Mouse (Mus musculus) thymus, adult 2 months (tissue): ENCODE data around the gene Bcas3. TPM values are rescaled to one million over a fixed set of nuclear protein-coding genes. Genes with fewer than 3 reads are reported as not detected.

ENCODE experiments used
- DNase-seq: peaks from one replicate; pipeline ENCODE4 v3.0.0; 2021
- H3K27ac ChIP-seq: fragments of 200-500 bp; 2 replicates; pipeline ENCODE4 v1.5.1; 2012; ENCODE audit warnings: low read length, control low read depth; ENCODE audit not compliant: control insufficient read depth, insufficient read depth
- H3K27me3 ChIP-seq: fragments of 200-500 bp; 2 replicates; pipeline ENCODE4 v1.6.1; 2012; ENCODE audit warnings: mild to moderate bottlenecking, low read length, moderate library complexity, mixed read lengths; ENCODE audit not compliant: control insufficient read depth, insufficient read depth
- H3K36me3 ChIP-seq: fragments of 200-500 bp; 2 replicates; pipeline ENCODE4 v1.6.1; 2012; ENCODE audit warnings: mild to moderate bottlenecking, low read length, moderate library complexity; ENCODE audit not compliant: control insufficient read depth, insufficient read depth
- H3K4me1 ChIP-seq: fragments of 200-500 bp; replicated peaks from 2 replicates; pipeline ENCODE4 v1.6.1; 2012; ENCODE audit warnings: low read length; ENCODE audit not compliant: control insufficient read depth, insufficient read depth
- H3K4me3 ChIP-seq: fragments of 200-500 bp; 2 replicates; pipeline ENCODE4 v1.5.1; 2012; ENCODE audit warnings: mild to moderate bottlenecking, low read length, control low read depth, moderate library complexity; ENCODE audit not compliant: control insufficient read depth, insufficient read depth
- CTCF ChIP-seq: fragments of 200-500 bp; IDR thresholded peaks from 2 replicates; pipeline ENCODE4 v1.5.1; 2012; ENCODE audit warnings: mild to moderate bottlenecking, control low read depth, low read length, moderate library complexity, borderline replicate concordance; ENCODE audit not compliant: control insufficient read depth, poor library complexity, insufficient read depth; ENCODE audit errors: extremely low read depth
- POLR2A ChIP-seq: fragments of 200-500 bp; IDR thresholded peaks from 2 replicates; pipeline ENCODE4 v1.6.1; 2012; ENCODE audit warnings: mild to moderate bottlenecking, low read length, control low read depth, moderate library complexity; ENCODE audit not compliant: control insufficient read depth, poor library complexity, insufficient read depth; ENCODE audit errors: extremely low read depth
- WGBS: fragments of 180-500 bp; shearing (Covaris S2); methylation state at CpG from one replicate; pipeline ENCODE4 v1.1.7; 2018; 5-methylcytosine and 5-hydroxymethylcytosine counted together
- polyA plus RNA-seq: library from polyadenylated mRNA; depleted of rRNA; stranded (reverse); fragments of >200 nt; gene quantifications from 2 replicates; pipeline ENCODE4 v1.2.3, GENCODE M21; 2012

Bcas3 gene
- polyA plus RNA-seq, 1 experiment: 42.5 TPM

DNA sequence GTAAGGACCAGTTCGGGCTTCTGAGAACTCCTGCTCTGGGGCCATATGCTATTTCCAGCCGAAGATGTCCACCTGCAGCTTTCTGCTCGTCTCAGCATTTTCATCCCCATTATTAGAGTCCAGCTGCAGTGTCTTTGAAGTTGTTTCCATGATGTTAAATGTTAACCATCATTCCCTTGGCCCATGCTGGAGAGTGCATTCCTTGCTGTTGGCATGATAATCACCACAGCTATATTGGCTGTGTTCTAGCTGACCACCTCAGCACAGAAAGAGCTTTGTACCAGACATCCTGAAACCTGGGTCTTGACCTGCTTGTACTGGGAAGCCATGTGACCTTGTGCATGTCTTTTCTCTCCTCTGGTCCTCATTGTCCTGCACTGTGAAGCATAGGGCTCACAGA, 410.7 kb downstream of the Bcas3 start:
- H3K36me3 ChIP-seq: no peaks in the 10 kb centered on the region
- H3K4me1 ChIP-seq: peaks cover 7% of the 10 kb centered on the region
- DNase-seq: no peak
- no peaks in the 10 kb centered on the region for H3K27me3 ChIP-seq
- H3K27ac ChIP-seq: no peak overlapping the region
- 97% methylated on average over 3 of the region's 3 CpGs for WGBS
- no peak for TF ChIP-seq CTCF
- TF ChIP-seq POLR2A: no peak
- no peak overlapping the region for H3K4me3 ChIP-seq

DNA sequence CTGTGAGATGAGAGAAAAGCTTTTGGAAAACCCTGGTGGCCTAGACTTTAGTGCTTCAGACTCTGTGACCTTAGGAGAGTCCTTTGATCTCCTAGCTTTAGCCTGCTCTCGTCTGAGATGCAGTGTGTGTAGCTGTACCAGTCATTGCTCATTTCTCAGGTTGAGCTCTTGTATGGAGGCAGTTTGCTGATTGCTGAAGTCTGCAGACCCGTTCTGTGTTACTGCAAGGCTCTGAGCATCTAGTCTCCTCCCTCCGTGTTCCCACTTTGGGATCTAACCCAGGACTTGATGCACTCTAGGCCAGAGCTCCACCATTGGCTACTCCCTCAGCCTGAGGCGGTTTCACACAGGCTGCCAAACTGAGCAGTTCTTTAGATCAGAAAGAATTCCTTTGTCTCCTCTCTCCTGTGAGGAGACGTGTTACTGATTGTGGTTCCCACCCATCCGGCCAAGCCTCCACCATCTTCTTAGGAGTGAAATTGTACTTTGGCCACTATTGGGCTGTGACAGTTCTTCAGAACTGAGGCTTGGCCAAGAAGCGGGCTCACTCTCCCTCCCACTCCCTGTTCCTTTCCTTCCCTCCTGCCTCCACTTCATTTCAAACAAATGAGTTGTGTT, 413.2 kb downstream of the Bcas3 start:
- TF ChIP-seq POLR2A (no peak), CTCF (no peak)
- DNase-seq: no peak
- Histone ChIP-seq H3K27ac (no peak overlapping the region), H3K27me3 (no peaks in the 10 kb centered on the region), H3K4me3 (no peak overlapping the region), H3K4me1 (no peaks in the 10 kb centered on the region), H3K36me3 (no peaks in the 10 kb centered on the region)
- 82% methylated on average over 7 of the region's 7 CpGs for WGBS

DNA sequence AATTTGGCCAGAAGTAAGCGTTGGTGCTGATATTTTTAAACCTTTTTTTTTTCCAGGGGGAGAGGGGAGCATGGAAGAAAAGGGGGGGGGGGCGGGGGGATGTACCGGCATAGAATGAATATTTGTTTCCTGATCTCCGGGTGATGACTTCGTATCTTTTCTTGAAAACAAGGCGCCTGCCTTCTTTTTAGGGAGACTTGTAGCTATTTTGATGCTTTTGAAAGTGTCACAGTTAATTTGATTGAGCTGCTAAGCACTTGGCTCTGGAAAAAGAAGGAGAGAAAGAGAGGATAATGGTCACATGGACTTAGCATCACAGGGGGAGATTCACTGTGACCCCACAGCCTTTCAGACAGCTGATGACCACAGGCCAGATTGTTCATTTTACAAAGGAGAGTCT, 413.8 kb downstream of the Bcas3 start:
- Histone ChIP-seq H3K27me3 (no peaks in the 10 kb centered on the region), H3K27ac (no peak overlapping the region), H3K4me1 (no peaks in the 10 kb centered on the region), H3K36me3 (no peaks in the 10 kb centered on the region), H3K4me3 (no peak overlapping the region)
- 85% methylated on average over 6 of the region's 6 CpGs for WGBS
- TF ChIP-seq CTCF: no peak
- no peak for TF ChIP-seq POLR2A
- DNase-seq: no peak

DNA sequence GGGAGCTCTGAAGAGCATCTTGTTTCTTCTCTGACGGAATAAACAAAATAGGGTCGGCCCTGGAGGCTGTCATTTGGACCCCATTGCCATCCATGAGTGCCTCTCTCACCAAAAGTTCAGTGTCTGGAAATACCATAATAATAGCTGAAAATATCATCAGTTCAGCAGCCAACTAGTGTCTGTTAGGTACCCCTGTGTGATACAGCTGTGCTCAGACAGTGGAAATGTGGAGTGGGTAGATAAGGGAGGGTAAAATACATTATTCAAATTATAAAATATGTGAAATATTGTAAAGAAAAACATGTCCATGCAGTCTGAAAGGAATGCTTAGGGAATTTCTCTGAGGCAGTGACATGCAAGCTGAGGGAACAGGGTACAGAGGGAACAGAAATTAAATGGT, 416.8 kb downstream of the Bcas3 start:
- no peaks in the 10 kb centered on the region for H3K27me3 ChIP-seq
- no peaks in the 10 kb centered on the region for H3K4me1 ChIP-seq
- WGBS: 93% methylated on average over 2 of the region's 2 CpGs
- H3K27ac ChIP-seq: no peak overlapping the region
- H3K4me3 ChIP-seq: no peak overlapping the region
- TF ChIP-seq POLR2A: no peak
- no peaks in the 10 kb centered on the region for H3K36me3 ChIP-seq
- DNase-seq: no peak

DNA sequence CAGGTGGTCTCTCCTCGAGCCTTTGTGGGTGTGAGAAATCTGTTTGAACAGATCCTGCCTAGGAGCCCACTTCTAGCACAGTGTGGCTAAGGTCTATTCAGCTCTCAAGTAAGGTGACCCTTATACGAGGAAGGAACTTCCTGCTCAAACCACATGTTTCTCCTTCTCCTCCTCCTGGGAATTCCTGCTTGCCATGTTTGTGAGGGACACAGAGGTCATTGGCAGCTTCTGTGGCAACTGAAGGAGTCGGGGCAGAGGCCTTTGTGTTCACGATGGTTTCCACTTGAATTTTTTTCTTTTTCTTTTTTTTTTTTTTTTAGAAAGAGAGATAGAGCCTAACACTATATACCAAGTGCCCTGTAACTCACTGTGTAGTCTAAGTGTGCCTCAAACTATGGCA, 420.4 kb downstream of the Bcas3 start:
- H3K36me3 ChIP-seq: no peaks in the 10 kb centered on the region
- H3K27me3 ChIP-seq: no peaks in the 10 kb centered on the region
- no peak for DNase-seq
- TF ChIP-seq CTCF: no peak
- no peak for TF ChIP-seq POLR2A
- H3K27ac ChIP-seq: no peak overlapping the region
- WGBS: 65% methylated on average over 4 of the region's 4 CpGs
- H3K4me1 ChIP-seq: no peaks in the 10 kb centered on the region
- no peak overlapping the region for H3K4me3 ChIP-seq

DNA sequence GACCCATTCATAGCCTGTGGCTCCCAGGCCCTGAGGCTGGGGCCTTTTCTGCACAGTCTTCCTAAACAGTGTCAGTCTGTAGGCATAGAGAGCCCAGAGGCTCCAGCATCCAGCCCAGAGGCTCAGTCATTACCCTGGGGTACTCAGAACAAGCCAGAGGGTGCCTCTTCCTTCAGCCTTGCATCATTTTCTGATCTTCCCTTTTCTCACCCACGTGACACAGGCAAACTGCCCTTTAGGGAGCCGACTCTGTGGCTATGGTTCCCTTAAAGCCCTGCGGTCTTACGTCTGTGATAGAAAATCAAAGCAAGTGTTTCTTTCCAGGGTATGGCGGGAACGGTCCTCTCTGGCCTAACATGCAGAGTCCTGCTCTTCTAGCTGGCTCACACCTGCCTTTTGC, 421.7 kb downstream of the Bcas3 start:
- WGBS: 67% methylated on average over 6 of the region's 6 CpGs
- no peak overlapping the region for H3K27ac ChIP-seq
- TF ChIP-seq CTCF (no peak), POLR2A (no peak)
- no peak overlapping the region for H3K4me3 ChIP-seq
- H3K4me1 ChIP-seq: no peaks in the 10 kb centered on the region
- DNase-seq: no peak
- H3K27me3 ChIP-seq: no peaks in the 10 kb centered on the region
- H3K36me3 ChIP-seq: no peaks in the 10 kb centered on the region

DNA sequence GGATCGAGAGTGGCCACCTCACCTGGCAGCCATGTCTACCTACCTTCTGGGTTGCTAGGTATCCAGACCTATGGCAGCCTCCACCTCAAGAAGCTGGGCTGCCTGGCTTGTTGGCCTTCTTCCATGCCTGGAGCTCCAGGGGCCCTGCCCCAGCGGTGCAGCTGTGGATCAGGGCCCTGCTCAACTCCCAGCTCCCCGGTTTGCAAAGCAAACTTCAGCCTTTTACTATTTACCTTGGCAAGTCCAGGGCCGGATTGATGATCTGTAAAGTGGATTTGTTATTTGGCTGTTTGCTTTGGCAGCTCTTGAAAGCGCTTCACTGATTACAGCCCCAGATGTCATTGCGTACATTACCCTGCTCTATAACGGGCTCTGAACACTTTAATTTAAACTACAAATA, 422.5 kb downstream of the Bcas3 start:
- no peak for DNase-seq
- Histone ChIP-seq H3K27me3 (no peaks in the 10 kb centered on the region), H3K4me1 (no peaks in the 10 kb centered on the region), H3K4me3 (no peak overlapping the region), H3K27ac (no peak overlapping the region), H3K36me3 (no peaks in the 10 kb centered on the region)
- TF ChIP-seq CTCF (no peak), POLR2A (no peak)
- 85% methylated on average over 7 of the region's 7 CpGs for WGBS
